Mouse (Mus musculus) urinary bladder, postnatal 4 days (tissue): Measurements from ENCODE around the gene St6galnac3.

Experiments
- DNase-seq, 2 experiments: peaks; one replicate each; pipeline ENCODE4 v3.0.0; 2021 to 2022; ENCODE audit warnings: low spot score in 2 of 2

St6galnac3 gene

DNA sequence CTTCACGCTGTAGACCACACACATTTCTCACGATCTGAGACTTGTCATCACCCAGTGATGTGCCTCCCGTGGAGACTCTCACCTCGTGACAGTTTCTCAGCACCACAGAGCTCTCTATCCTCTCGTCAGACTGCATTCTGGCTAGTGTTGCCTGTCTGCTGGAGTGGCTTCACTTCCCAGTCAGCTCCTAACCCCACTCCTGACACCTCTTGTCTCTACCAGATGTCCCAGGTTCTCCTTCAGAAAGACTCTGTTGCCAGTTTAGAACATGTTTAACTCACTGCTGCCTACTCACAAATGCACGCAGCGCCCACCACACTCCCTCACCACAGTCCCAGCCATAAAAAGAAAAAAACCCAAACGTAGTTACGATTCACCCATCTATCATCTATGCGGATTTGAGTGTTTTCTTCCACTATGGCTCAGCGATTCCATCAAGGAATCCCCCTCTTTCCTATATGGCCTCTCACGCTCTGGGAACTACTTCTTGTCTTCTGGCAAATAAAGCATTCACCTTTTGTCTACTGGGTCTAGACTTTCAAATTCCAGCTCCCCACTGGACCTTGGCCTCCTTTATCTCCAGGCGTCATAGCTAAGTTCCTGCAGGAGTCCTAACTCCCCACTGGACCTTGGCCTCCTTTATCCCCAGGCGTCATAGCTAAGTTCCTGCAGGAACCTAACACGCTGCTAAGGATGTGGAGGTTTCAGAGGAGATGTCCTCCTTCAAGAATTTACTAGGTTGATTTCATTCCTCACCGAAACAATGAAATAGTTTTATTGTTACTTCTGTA, 371.5 kb downstream of the St6galnac3 start:
- DNase-seq, result no peak

DNA sequence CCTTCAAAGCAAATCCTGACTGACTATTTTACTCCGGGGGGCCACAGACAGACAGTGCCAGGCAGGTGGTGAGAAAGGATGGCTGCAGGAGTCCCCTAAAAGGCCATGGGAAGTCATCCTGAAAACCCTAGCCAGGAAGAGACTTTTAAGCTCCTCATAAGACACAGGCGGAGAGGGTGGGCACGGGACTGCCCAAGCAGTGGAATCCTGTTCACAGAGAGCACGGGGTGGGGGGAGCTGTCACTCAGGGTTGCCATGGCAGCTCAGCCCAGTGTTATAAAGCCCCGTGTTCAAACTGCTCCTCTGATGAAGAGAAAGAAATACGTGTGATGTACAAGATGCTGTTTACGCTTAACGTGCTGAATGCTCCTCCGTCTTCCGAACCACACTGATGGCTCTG, 375.0 kb downstream of the St6galnac3 start:
- peak in 1 of 2 experiments; percentile 52 for DNase-seq

DNA sequence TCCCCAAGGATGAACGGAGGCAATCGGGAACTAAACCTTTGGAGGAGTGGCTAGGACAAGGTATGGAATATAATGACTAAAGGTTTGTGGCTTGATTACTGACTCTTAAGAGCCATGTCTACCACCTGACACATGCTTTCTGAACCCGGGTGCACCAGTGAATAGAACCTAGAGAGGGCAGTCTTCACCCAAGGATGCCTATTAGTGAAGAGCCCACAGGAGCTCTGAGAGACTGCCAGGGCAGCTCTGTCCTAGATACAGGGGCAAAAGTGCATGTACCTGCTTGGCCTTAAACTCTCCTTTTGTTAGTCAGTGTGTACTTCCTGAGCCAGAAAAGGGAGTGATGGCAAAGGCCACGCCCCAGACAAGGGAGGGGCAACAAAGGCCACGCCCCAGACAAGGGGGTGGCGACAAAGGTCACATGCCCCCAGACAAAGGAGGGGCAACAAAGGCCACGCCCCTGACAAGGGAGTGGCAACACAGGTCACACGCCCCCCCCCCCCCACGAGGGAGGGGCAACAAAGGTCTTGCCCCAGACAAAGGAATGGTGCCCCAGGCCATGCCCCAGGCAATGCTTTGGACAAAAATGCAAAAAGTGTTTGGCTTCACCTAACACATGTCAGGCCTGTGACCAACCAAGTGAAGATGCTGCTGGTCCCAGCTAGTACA, 376.0 kb downstream of the St6galnac3 start:
- peak in 1 of 2 experiments; percentile 33 for DNase-seq

DNA sequence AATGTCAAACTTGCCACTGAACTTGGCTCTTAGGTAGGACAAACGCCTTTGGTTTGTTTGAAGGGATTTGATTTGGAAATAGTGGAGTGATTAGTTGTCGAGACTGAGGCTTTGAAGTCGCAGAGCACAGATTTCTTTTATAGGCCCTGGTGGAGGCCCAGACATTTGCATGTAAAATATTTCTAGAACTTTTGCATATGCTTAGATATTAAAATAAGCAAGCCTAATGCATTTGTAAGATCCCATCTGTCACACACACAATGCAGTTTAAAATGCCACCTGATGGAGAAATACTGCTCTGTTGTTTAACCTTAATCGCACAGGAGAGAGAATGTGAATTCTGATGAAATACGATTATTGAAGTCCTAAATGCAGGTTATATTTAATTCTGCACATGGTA, 380.0 kb downstream of the St6galnac3 start:
- peak in 1 of 2 experiments; percentile 20 for DNase-seq

DNA sequence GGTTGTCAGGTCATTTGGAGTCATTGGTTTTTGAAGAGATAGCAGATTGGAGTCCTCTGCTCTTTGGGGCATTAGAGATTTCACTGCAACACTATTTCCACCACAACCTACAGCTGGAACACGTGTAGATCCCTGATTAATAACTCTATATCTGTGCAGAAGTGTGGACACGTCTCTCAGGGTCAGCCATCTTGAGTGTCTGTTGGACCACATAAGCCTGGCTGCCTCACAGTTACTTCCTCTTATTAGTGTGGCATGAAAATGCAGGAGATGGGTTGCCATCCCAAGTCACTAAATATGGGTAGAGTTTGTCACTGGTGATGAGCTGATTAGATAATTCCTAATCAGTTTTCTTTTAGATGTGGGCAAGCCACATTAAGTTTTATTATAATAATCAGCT, 385.0 kb downstream of the St6galnac3 start:
- DNase-seq, result peak in 1 of 2 experiments; percentile 12

DNA sequence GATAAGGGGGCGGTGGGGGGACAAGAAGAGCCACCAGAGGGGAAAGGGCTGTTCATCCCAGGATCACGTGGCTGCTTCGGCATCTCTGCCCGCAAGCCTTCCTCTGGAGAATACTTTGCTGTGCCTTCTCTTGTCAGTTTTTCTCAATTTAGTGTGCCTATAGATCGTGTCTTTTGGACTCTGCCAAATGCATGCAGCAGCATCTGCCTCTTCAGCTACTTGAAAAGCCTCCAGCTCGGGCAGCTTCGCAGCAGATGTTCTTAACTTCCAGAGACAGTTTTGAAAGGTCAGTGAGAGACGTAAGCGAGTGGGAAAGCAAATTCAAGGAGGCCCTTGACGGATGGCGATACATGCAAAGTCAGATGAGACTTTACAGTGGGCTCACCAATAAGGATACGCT, 385.9 kb downstream of the St6galnac3 start:
- peak in 1 of 2 experiments; percentile 43 for DNase-seq

DNA sequence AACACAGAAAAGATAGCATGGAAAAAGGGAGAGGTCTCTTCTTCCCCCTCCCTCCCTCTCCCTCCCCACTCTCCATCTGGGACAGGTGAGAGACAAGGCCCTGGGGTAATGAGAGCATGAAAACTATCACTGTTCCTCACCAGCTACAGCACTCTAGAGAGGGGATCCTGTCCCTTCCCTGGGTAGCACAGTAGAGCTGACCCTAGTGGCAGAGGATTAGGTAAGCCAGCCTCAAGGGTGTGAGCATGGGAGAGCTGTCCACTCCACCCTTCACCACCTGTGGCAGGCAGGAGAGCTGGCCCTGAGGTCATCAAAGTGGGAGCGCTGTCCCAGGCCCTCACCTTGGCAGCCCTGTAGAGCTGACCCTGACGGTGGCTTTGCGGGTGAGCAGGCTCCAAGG, 387.2 kb downstream of the St6galnac3 start:
- DNase-seq, result no peak

DNA sequence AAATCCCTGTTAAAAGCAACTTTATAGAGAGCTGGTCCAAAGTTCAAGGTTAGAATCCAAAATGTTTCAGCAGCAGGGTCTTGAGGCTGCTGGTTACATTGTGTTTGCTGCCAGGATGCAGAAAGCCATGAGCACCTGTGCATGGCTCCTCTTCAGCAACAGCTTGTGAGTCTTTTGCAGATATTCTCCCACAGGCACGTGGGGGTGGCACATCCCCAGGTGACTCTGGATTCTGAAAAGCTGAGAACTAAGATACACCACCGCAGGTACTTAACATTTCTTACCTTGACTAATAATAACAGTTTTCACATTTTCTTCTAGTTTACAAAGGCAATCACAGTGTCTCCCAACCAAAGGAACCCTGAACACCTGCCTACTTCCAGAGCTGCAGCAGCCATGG, 387.8 kb downstream of the St6galnac3 start:
- peak in 1 of 2 experiments; percentile 19 for DNase-seq

DNA sequence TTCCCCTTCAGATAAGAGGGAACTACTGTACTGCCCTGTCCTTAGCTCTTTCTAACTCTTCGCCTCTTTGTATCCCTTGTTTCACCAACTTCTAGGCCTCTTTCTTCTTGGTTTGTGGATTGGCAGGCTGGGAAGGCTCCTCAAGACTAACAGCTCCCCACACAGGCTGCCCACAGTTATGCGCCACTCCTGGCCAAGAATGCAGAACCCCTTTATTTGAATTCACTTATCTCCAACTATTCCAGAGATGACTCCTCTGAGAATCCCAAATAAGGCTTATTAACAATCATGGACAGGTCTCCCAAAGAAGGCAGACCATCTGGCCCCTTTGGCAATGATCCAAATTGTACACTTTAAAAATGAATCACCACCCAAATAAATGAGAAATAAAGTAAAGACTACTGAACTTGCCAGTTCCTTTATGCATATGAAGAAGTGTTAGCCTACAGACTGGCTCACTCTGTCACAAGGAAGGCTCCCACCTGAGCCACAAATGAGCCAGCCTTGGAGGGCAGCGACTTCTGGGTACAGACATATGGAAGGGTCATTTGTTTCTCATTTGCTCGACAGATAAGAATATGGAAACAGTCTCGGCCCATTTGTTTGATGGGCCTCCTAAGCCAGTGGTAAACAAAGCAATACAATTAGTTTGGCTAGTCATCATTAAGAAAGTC, 390.7 kb downstream of the St6galnac3 start:
- no peak for DNase-seq

DNA sequence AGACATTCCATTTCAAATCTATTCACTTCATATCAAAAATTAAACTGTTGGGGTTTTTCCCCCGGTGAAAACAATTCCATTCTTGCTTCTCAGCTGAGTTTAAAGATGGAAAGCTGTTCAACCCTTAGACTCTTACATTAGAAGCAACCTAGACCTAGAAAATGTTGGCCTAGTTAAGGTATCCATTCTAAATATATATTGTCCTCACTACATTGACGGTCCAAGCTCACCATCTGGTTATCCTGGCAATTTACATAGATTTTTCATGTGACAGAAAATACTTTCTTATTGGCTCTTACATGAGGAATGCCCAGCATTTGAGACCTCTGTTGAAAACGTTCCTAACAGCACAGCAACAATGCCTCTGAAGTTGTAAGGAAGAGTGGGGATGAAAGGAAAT, 400.7 kb downstream of the St6galnac3 start:
- DNase-seq, result no peak

DNA sequence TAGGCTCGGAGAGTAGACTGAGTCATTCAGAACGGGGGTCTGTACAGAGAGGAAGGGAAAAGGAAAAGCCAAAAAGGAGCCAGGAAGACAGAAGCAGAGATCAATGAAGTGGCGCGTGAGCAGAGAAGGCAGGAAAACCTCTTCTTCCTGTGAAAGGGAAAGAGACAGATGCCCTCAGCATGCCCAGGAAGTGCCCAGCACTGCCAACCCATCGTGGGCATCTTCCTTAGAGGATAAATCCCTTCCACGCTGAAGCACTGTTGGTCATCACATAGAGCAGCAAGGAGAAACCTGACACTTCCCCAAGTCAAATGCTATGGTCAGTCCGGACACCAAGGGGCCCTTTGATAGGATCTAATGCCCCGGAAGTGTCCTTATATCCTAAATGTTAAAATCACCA, 401.5 kb downstream of the St6galnac3 start:
- DNase-seq, result no peak

DNA sequence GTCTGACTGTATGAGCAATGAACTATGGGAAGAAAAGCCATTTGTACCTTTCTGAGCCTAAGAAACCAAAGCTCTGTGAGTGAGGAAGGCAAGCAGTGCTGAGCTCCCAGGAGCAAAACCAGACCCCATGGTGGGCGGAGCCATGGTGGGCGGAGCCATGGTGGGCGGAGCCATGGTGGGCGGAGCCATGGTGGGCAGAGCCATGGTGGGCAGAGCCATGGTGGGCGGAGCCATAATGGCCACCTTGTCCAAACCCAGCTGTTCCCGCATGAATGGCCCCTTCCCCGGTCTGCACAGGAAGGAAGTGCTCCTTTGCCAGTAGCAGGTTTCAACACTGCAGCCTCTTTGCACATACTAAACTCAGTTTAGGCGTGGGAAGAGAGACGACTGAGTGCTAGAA, 411.4 kb downstream of the St6galnac3 start:
- DNase-seq, result no peak

DNA sequence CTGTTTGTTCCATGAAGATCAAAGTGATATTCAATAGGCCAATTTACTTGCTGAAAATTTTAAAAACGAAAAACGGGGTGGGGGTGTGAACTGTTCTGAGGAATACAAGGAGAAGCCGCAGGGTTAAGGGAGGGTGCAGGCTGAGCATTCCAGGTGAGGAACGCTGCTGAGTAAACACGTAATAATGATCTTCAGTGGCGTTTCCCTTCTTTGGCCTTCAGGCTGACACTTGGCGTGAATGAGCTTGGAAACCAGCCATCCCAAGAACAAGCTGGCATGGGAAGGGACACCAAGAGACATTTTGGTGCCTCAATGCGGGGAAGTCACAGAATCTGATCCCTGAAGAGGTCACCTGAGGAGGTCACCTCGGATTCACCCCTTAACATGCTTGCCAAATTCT, 411.8 kb downstream of the St6galnac3 start:
- DNase-seq, result no peak

DNA sequence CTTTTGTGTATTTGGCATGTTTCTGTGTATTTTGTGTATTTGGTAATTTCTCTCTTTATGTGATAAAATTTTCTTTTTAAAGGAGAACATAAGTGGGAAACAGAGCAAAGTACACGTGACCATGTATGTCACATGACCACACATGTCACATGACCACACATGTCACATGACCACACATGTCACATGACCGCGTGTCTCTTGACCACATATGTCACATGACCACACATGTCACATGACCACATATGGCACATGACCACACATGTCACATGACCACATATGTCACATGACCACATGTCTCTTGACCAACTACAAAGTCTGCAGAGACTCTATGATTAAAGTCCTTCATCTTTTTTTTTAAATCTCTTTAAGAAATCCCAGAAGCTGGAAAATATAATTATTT, 413.0 kb downstream of the St6galnac3 start:
- DNase-seq, result no peak

DNA sequence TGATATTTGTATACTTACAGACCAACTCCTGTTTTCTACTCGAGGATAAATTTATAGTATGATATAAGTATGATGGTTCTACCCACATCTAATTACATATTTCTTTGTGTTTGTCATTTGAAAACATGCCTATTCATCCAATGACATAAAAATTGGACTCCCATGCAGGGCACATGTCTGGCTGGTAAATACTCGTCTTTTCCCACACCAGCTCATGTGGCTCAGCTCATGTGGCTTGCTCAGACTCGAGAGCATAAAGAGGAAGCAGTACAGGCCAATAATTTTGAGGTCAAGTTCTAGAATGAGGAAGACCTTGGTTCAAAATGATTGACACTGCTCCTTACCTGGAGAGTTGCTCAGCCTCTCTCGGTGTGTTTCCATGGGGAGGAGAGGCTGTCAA, 416.6 kb downstream of the St6galnac3 start:
- DNase-seq, result no peak

DNA sequence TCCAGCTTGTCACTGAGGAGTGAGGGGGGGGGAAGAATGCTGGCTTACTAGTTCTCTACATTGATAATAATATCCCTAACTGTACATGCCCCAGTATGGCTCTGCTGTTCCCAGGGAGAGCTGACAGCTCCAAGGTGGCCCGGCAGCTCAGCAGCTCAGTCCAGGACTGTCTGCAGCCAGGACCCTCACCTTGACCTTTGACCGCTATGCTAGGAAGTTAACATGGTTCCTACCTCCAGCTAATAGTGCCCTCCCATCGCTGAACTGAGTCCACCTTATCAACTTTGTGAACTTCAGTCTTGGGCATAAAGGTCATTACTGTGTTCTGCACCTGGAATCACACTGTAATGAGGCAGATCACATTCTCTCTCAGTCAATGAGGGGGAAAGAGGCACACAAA, 419.8 kb downstream of the St6galnac3 start:
- no peak for DNase-seq

DNA sequence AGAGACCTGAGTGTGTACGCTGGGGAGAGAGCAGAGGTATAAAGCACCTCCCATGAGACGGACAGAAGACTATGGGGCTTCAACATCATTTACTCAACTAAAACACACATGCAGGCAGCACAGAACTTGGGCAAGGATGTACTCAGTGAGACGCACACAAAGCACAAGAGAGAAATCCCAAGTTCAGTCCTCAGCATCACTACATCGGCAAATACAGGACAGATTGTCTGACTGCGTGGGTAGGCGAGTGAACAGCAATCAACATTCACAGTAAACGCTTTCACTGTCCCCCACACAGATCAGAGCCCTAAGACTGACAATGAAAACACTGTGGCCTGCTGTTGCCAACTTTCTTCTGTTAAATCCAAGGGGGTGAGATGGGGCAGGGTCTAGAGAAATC, 422.6 kb downstream of the St6galnac3 start:
- DNase-seq, result no peak

DNA sequence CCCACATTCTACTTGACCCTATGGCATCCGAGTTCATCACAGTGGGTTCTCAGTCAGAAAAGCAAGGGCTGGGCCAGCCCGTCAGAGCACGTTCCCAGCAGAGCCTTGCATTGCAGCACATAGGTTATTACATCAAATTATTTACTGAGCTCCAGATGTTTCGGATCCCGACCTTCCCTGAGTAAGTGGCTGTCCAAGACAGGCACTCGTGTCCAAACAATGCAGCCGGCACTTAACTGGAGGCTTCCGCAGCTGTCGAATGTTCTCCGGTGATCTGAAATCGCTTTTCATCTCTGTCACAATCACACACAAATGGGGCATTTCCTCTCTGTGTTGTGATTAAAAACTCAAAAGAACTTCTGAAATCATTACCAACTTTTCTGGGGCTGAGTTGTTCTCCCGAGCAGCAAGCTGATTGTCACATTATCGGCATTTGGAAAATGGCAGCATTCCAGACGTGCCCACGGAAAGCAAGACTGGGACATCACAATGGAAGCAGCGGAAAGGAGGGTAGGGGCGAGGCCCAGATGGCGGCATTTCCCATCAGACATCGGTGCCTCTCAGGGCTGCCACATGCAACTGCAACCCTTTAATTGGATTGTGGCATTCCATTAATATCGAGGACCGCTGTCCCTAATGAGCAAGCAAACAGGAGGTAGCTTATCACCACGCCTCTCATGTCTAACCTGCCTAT, 428.5 kb downstream of the St6galnac3 start:
- DNase-seq, result no peak

DNA sequence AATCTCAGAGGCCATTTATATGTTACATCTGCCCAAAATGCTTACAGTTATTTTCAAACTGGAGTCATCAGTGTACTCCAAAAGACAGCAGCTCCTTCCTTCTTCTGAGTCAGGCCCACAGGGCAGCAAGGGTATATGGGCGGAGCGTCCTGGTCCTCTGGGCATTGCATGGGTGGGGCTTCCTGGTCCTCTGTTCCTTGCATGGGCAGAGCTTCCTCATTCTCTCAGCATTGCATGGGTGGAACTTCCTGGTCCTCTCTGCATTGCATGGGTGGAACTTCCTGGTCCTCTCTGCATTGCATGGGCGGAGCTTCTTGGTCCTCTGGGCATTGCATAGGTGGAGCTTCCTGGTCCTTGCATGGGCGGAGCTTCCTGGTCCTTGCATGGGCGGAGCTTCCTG, 432.1 kb downstream of the St6galnac3 start:
- DNase-seq, result no peak

DNA sequence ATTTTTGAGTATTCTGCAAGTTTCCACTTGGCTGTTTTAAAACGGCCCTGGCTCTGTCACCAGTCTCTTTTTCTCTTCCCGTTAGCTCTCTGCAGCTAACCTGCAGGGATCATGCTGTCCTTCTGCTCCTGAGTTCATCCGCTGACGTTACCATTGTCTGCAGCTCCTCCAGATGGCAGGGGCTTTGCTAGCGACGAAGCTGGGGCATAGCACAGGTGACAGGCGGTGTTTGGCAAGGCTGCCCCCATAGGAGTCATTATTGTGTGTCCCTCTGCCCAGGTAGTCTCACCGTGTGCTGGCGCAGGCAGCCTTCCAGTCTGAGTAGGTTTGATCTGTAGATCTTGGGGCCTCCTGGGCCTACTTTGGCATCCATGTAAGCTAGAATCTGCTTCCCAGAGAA, 432.6 kb downstream of the St6galnac3 start:
- DNase-seq, result no peak

DNA sequence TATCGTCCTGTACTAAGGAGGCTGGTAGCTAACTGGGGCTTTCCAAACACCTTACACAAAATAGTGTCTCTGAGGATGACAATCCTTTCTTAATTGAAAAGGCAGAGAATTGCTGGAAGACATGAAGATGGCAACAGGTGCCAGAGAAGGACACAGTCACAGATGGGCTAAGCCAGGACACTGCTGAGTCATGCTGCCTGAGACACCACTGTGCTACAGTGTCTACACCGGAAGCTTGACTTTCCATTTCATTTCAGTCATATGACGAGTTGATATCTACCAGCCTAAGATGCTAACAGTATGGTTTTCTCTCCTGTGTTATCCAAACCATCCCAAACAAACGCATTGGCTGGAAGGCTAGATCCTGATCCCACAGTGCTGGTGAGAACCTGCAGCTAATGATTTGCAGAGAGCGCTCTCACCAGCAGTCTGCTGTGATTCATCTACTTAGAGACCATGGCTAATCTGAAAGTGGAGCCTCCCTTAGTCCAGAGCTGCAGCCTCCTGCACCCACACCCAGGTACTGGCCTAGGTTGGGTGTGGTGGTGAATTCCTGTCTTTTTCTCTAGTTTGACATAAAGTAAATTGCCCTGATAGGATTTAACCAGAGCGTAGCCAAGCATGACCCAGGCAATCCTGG, 433.4 kb downstream of the St6galnac3 start:
- no peak for DNase-seq

DNA sequence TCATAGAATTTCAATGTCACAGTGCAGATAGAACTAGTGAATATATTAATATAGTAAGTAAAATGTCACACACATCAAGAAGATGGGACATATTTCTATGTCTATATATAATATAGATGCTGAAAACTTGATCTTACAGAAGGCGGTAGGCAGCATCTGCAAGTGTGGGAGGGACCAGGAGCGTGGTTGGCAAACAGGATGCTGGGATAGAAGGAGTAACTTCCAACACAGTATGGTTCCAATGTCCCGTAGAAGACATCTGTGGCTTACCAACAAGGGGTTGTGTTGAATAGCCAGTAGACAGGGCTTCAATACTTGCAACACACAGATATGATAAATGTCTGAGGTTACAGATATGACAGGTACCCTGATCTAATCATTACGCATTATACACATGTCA, 435.0 kb downstream of the St6galnac3 start:
- no peak for DNase-seq
